Mouse (Mus musculus) 416B (cell line): ENCODE measurements around the gene Hoxc13.

Source experiments
- DNase-seq: peaks from one replicate; pipeline ENCODE4 v3.0.0; 2011; ENCODE audit warnings: low read depth

The Hoxc13 gene

DNA sequence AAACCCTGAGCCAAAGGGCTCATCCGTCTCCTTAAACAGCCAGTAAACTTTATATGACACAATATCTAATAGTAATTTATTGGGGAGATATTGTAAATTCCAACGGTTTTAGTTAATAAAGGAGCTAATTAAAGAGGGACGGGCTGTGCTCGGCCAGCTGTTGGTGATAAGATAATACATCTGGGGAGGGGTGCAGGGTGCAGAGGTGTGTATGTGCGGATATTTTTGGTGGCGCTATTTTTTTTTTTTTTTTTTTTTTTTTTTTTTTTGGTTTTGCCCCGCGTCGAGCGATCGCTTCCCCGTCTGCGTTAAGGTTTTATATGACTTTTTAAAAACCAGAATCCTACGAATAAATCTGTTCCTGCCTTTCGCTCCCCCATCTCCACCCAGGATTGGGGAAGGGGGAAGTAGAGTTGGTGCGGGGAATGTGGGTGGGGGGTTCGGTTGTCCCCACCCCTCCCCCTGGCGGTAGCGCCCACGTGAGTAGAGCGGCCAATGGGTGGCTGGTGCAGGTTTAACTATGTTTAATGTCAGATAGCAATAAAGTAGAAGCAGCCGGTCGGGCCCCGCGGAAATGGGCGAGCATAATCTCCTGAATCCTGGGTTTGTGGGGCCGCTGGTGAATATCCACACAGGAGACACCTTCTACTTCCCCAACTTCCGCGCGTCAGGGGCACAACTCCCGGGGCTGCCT is 15.5 kb downstream of the Hoxc13 start, which contains the start of gene Hoxc12:
Gene Hoxc12, plus strand, starts transcription at position 479 of the 694 bp plus-strand sequence.
- no peak for DNase-seq

GRCm38 (mm10) chr15:102937036-102937666 is 16.2 kb downstream of the Hoxc13 start:
- no peak for DNase-seq

- no peak for DNase-seq
Measured at GRCm38 (mm10) chr15:102939256-102940155, 18.6 kb downstream of the Hoxc13 start.

- DNase-seq, result no peak
Measured at GRCm38 (mm10) chr15:102942739-102943467, 22.0 kb downstream of the Hoxc13 start.

DNA sequence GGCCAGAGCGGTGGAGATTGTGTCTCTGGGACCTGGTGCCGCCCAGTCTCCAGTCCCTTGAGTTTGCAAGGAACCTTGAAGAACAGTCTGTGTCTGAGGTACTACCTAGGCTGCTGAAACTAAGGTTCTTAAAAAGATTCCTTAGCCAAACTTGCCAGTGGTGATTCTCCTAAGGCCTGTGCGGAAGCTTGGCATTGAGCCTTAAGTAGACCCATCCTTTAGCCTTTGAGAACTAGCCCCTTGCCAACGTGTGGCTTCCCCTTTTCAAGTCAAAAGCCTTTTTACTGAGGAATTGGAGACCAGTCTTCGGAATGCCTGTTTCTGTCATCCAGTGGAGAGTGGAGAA is 22.5 kb downstream of the Hoxc13 start:
- no peak for DNase-seq

DNA sequence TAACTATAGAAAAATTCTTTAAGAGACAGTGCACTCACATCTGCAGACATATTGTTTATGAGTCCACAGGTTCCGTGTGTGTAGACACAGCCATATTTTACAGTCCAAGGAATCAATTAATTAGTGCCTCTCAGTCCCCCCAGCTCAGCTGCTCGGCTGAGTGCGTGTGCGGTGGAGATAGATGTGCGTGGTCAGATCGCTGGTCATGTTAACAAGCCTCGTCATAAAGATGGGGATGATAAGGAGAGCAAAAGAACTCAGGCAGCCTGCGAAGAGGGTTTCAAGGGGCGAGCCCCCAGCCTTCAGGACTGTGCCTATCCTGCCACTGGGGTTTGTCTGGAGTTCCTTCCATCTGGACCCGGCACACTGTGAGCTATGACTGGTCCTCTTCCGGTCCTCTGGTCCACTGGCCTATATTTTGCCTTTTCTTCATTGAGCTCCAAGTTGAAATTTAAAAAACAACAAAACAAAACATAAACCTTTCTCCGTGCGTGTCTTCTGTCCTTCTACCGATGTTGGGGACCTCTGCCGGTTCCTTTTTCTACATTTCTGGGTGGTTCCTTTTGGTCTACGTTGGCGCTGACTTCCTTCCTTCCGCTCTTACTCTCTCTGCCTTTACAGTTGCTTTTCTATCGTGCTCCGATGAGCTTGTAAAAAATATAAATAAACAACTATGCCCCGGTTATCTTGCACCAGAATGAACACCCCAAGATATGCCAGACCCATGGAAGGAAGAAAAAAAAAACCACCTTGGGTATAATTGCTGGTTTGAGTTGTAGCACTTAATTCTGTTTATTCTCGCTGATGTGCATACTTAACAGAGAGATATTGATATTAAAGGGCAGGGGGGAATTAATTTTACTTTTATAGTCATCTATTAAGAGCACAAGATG is 24.5 kb downstream of the Hoxc13 start:
- DNase-seq, result peak; percentile 48

DNA sequence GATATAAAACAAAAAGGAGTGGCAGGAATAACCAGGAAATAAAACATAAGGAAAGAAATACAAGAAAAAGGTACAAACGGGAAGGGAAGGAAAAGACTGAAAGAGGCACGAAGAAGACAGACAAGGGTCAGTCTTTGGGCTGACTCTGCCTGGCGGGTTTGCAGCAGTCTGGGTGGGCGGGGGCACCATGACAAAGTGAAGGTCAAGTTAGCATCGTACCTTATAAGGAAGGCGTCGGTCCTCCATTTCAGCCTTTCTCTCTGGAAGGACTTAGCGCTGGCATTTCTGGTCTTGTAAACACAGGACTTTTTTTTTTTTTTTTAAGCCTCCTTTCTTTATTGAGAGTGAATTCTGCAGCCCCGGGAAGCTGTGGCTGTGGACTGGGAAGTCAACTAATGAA is 26.4 kb downstream of the Hoxc13 start:
- no peak for DNase-seq

GRCm38 (mm10) chr15:102948842-102949241 is 27.9 kb downstream of the Hoxc13 start:
- no peak for DNase-seq

GRCm38 (mm10) chr15:102949696-102950095 is 28.8 kb downstream of the Hoxc13 start:
- DNase-seq, result no peak

GRCm38 (mm10) chr15:102950877-102951276 is 30.0 kb downstream of the Hoxc13 start:
- no peak for DNase-seq

DNA sequence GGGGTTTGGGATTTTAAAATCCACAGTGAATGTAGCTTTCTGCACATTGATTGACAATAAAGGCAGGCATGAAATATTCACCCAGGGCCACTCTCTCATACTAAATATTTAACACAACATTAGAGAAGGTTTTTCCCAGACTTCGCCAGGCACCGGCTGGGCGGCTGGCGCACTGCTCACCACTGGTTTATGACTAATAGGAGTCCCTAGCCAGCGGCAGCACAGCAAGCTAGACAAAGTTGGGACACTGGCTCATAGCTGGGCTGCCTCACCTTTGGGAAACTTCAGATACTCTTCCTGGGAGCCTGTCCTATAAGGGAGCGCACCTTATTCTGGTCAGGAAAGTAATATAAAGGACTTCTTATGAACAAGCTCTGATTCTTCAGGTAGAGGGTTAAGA is 32.7 kb downstream of the Hoxc13 start:
- DNase-seq, result no peak

GRCm38 (mm10) chr15:102954192-102955006 is 33.5 kb downstream of the Hoxc13 start, which contains the start of gene Hoxc11:
Gene Hoxc11 (plus strand): TSS chr15:102954427.
- no peak for DNase-seq

DNA sequence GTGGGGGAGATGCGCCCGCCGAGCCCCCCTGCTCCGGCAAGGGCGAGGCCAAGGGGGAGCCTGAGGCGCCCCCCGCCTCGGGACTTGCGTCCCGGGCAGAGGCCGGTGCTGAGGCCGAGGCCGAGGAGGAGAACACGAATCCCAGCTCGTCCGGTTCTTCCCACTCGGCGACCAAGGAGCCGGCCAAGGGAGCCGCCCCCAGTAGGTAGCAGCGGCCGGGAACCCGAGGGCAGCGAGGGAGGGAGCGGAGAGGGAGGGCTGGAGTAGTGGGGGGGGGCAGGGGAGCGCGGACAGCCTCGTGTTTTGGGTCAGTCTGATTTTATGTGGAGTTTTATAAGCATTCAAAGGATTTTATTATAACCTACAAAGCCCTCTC is 34.1 kb downstream of the Hoxc13 start:
- no peak for DNase-seq

- DNase-seq, result no peak
Measured at GRCm38 (mm10) chr15:102955833-102956640, 35.1 kb downstream of the Hoxc13 start.

DNA sequence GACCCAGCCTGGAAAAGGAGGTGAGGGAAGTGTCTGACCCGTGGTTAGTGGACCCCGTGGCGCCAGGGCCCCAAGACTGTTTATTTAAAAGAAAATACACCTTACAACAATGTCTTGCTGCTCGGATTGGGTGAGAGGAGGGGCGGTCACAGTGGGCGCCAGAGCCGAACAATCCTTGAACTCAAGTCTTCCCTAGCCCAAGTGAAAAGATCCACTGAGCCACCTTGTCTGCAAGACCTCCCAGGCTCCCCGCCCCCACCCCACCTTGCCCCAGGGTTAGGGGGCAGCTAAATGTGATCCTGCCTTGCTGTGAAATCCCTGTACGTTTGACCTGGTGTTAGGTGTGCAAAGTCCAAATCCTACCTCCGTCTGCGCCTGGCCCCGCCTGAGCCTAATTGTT is 36.0 kb downstream of the Hoxc13 start:
- no peak for DNase-seq

DNA sequence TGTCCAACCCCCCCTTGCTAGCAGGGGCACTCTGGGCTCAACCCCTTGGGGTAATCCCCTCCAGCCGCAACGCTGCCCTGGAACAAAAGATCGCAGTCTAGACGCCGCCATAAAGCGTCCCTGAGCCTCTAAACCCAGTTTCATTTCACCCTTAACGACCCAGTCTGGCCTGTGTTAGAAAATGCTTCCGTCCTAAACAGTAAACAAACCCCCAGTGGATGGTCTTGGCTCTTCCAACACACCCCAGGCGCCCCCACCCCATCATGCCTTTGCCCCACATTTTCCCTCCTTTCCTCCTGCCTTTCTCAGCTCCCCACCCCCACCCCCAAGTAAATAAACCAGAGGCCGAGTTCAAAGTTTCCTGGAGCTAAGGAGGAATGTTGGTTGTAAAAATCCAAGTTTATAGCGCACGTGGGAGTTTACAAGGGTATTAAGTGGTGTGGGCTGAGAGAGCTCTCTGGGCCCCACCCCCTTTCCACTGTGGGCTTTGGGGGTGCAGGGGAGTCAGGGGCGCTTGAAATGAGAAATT is 38.8 kb downstream of the Hoxc13 start:
- no peak for DNase-seq

- DNase-seq, result no peak
Measured at GRCm38 (mm10) chr15:102961728-102962127, 40.8 kb downstream of the Hoxc13 start.

DNA sequence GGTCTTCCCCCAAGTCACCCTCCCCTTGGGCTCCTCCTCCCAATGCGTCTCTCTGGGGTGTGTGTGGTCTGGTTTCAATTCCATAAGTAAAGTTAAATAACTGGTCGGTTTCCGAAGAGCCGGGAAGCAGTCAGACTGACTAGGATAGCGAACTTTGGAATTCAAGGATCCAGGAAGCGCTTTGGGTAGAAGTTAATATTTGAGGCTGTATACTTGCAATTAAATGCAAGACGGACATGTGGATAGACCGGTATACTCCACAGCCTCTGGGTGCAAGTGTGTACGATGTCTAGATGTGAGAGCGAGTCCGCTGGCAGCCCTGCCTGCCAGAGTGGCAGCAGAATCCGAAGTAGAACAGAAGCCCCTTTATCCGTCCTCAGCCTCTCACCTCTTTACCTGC is 41.6 kb downstream of the Hoxc13 start:
- no peak for DNase-seq

DNA sequence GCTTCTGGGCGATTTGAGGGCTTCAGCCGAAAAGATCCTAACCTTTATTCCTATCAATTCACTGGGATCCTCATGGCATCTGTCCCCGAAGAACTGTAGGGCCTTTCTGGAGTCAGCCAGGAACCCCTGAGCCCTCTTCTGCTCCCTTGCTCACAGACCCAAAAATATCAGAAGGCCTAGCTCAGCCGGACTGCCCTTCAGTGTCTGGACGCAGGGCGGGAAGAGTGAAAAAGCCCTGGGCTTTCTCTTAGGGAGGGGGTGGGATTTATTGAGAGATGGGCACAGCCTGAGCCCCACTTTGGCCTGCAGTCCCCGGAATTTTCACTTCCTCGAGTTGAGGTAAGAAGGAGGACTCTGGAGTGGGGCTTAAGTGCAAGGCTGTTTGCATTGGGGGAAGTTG is 42.4 kb downstream of the Hoxc13 start:
- DNase-seq, result no peak
